Mouse (Mus musculus) C2C12 (cell line): ENCODE data around the gene Naxe.

Source experiments
- CTCF ChIP-seq: IDR thresholded peaks from one replicate; pipeline ENCODE4 v1.5.1; 2011; ENCODE audit not compliant: control insufficient read depth, insufficient read depth, insufficient read length
- MAX ChIP-seq: IDR thresholded peaks from one replicate; pipeline ENCODE4 v1.6.1; 2011; ENCODE audit warnings: mild to moderate bottlenecking, control low read depth
- USF1 ChIP-seq: IDR thresholded peaks from one replicate; pipeline ENCODE4 v1.6.1; 2011; ENCODE audit warnings: low read depth, mild to moderate bottlenecking, control low read depth, moderate library complexity

DNA sequence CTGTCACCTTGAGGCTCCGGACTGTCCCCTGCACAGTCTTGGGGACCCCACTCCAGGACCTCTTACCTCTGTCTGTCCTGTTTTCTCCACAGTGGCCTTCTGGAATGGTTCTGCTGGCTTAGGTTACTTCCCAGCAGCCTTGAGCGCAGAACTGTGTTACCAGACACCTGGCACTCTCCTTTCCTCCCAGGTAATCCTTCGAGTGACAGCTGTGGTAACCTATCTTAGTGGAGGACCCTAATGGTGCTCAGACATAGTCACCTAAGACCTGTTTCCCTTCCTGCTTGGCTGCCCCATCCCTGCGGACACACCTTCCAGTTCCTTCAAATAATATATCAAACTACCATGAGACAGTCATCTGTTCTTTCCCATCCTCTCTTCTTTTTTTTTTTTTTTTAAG is 19.9 kb upstream of the Naxe start, which contains the start of gene Ttc24:
- TF ChIP-seq USF1 (no peak), CTCF (no peak), MAX (no peak)
